Mouse (Mus musculus) embryonic facial prominence, embryonic 12.5 days (tissue): ENCODE data around the gene Gm15293. TPM values are rescaled to one million over a fixed set of nuclear protein-coding genes. Genes with fewer than 3 reads are reported as not detected.
"Not testable (repeated sequence)": the region's sequence is repeated elsewhere in the genome, so short reads cannot be mapped to it uniquely, and the experiment has no call there.

Experiments used
- ATAC-seq: fragments of 200-750 bp; cut with Nextera tagmentation; 2 replicates; pipeline ENCODE4 v1.8.0; 2017; ENCODE audit not compliant: insufficient number of reproducible peaks, insufficient read depth, low FRiP score, low TSS enrichment
- H3K27ac ChIP-seq: fragments of 300-500 bp; sonication (generic); 2 replicates; pipeline ENCODE4 v1.5.1; 2016; ENCODE audit warnings: mild to moderate bottlenecking
- H3K27me3 ChIP-seq: fragments of 300-500 bp; sonication (generic); 2 replicates; pipeline ENCODE4 v1.6.1; 2016; ENCODE audit warnings: mild to moderate bottlenecking, moderate library complexity
- H3K36me3 ChIP-seq: fragments of 300-500 bp; sonication (generic); 2 replicates; pipeline ENCODE4 v1.6.1; 2016; ENCODE audit warnings: mild to moderate bottlenecking
- H3K4me1 ChIP-seq: fragments of 300-500 bp; sonication (generic); 2 replicates; pipeline ENCODE4 v1.6.1; 2016
- H3K4me2 ChIP-seq: fragments of 300-500 bp; sonication (generic); replicated peaks from 2 replicates; pipeline ENCODE4 v1.6.1; 2016; ENCODE audit warnings: mild to moderate bottlenecking, moderate library complexity
- H3K4me3 ChIP-seq: fragments of 300-500 bp; sonication (generic); 2 replicates; pipeline ENCODE4 v1.5.1; 2016; ENCODE audit warnings: mild to moderate bottlenecking
- H3K9ac ChIP-seq: fragments of 300-500 bp; sonication (generic); 2 replicates; pipeline ENCODE4 v1.6.1; 2016; ENCODE audit warnings: mild to moderate bottlenecking, moderate library complexity
- H3K9me3 ChIP-seq: fragments of 300-500 bp; sonication (generic); 2 replicates; pipeline ENCODE4 v1.6.1; 2016; ENCODE audit warnings: mild to moderate bottlenecking, moderate library complexity
- WGBS: fragments of 180-500 bp; shearing (Covaris S2); methylation state at CpG from one replicate; pipeline ENCODE4 v1.1.7; 2016; 5-methylcytosine and 5-hydroxymethylcytosine counted together
- polyA plus RNA-seq: library from polyadenylated mRNA; unstranded; fragments of >200 nt; fragmentation: Nextera tagmentation; extraction: Ambion mirVana; gene quantifications from 2 replicates; pipeline ENCODE4 v1.2.1, GENCODE M21; 2016

The Gm15293 gene
- polyA plus RNA-seq, result not detected in 2 replicates

DNA sequence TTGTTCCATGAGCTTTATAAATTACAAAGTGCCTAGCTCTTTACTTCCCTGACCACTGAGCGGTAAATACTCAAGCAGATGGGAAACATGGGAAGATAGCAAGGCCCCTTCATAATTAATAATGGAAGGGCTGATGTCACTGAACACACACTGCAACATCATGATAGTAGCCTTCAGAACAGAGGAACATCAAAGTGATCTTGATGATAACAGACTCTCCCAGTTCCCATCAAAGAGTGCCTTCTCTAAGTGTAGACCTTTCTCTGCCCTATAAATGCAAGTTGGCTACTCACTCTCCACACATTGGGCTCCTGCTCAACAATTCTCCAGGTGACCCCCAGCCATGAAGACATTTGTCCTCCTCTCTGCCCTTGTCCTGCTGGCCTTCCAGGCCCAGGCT is at the start of gene Gm15293:
Gene Gm15293, plus strand, starts transcription at position 301 of the 400 bp plus-strand sequence.
- not testable (repeated sequence) for H3K9me3 ChIP-seq, H3K27me3 ChIP-seq, H3K27ac ChIP-seq, H3K4me2 ChIP-seq, H3K36me3 ChIP-seq, ATAC-seq, H3K4me1 ChIP-seq, H3K4me3 ChIP-seq, H3K9ac ChIP-seq
- WGBS, result no CpG with 5 or more reads among the region's 1 CpGs

GRCm38 (mm10) chr8:21161977-21162376 is 39.4 kb upstream of the Gm15293 start, which contains the start of gene Defa22:
Gene Defa22 (plus strand): TSS chr8:21162277.
- not testable (repeated sequence) for H3K27me3 ChIP-seq, H3K4me1 ChIP-seq, H3K9me3 ChIP-seq, H3K27ac ChIP-seq, H3K4me3 ChIP-seq, H3K36me3 ChIP-seq, H3K9ac ChIP-seq, H3K4me2 ChIP-seq, ATAC-seq
- no CpG with 5 or more reads among the region's 1 CpGs for WGBS

DNA sequence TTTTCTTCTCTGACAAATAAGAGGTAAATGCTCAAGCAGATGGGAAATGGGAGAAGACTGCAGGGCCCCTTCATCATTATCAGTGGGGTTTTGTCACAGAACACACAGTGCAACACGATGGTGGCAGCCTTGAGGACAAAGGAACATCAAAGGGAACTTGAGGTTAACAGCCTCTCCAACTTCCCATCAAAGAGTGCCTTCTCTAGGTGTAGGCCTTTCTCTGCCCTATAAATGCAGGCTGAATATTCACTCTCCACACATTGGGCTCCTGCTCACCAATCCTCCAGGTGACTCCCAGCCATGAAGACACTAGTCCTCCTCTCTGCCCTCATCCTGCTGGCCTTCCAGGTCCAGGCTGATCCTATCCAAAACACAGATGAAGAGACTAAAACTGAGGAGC is 10.0 kb upstream of the Gm15293 start, which contains the start of gene Defa31:
Gene Defa31, plus strand, starts transcription at position 301 of the 400 bp plus-strand sequence.
- not testable (repeated sequence) for H3K27ac ChIP-seq

More for the DNA sequence above, 10.0 kb upstream of the Gm15293 start, which contains the start of gene Defa31:
- H3K36me3 ChIP-seq, ATAC-seq, H3K4me1 ChIP-seq, H3K4me2 ChIP-seq, H3K27me3 ChIP-seq, H3K9ac ChIP-seq, H3K4me3 ChIP-seq, H3K9me3 ChIP-seq: not testable (repeated sequence)
- WGBS, result no CpG with 5 or more reads among the region's 1 CpGs

Other genes with a start within 250 kb of the Gm15293 start
- not detected in 2 replicates for gene Defa21, start 176.0 kb upstream of the Gm15293 start, polyA plus RNA-seq
- not detected in 2 replicates for gene Defa23, start 146.5 kb upstream of the Gm15293 start, polyA plus RNA-seq
- gene Defa35, start 136.5 kb upstream of the Gm15293 start, polyA plus RNA-seq, result not detected in 2 replicates
- not detected in 2 replicates for gene Defa25, start 117.1 kb upstream of the Gm15293 start, polyA plus RNA-seq
- gene Gm14851, start 105.5 kb upstream of the Gm15293 start, polyA plus RNA-seq, result not detected in 2 replicates
- gene Defa30, start 66.9 kb upstream of the Gm15293 start, polyA plus RNA-seq, result not detected in 2 replicates
- not detected in 2 replicates for gene Defa22, start 39.3 kb upstream of the Gm15293 start, polyA plus RNA-seq
- gene Defa31, start 9.9 kb upstream of the Gm15293 start, polyA plus RNA-seq, result not detected in 2 replicates
- not detected in 2 replicates for gene Gm15292, start 48.2 kb downstream of the Gm15293 start, polyA plus RNA-seq
- gene Defa27, start 114.0 kb downstream of the Gm15293 start, polyA plus RNA-seq, result not detected in 2 replicates
- gene Defa29, start 125.5 kb downstream of the Gm15293 start, polyA plus RNA-seq, result not detected in 2 replicates
- not detected in 2 replicates for gene Defa2, start 177.0 kb downstream of the Gm15293 start, polyA plus RNA-seq
- not detected in 2 replicates for gene Defa33, start 190.2 kb downstream of the Gm15293 start, polyA plus RNA-seq
- not detected in 2 replicates for gene Defa36, start 225.8 kb downstream of the Gm15293 start, polyA plus RNA-seq